Mouse (Mus musculus) ES-Bruce4 (cell line): ENCODE data around the gene Supt4a.

Experiments used
- CTCF ChIP-seq: IDR thresholded peaks from one replicate; pipeline ENCODE4 v1.8.1; 2011; ENCODE audit warnings: low read depth, low read length
- EP300 ChIP-seq: IDR thresholded peaks from 2 replicates; pipeline ENCODE4 v1.6.1; 2011; ENCODE audit warnings: low read depth, low read length; ENCODE audit not compliant: insufficient read depth
- POLR2A ChIP-seq: IDR thresholded peaks from one replicate; pipeline ENCODE4 v1.8.1; 2011; ENCODE audit warnings: low read length; ENCODE audit not compliant: insufficient read depth

DNA sequence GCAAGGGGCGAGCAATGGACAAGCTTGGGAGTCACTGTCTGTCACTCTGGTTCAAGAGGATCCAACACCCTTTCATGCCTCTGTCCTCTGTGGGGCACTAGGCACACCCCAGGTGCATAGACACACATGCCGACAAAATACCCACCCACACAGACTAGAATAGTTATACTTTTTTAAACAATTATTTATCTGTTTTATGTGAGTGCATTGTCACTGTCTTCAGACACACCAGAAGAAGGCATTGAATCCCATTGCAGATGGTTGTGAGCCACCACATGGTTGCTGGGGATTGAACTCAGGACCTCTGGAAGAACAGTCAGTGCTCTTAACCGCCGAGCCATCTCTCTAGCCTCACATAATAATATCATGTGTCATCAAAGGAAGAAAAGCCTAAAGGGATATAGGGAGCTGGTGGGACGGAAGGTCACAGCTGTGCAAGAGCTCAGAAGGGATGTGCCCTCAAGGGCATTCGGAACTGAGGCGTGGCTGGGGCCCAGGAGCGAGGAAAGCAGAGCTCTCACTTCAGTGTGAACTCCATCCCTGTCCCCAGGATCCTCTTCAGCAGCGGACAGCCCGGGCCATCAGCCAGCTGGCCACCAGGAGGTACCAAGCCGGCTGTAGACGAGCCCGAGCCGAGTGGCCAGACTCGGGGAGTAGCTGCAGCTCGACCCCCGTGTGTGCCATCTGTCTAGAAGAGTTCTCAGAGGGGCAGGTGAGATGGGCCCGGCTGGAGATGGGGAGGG lies 8.3 kb upstream of the Supt4a start:
- no peak for TF ChIP-seq CTCF
- no peak for TF ChIP-seq POLR2A
- TF ChIP-seq EP300 = no peak
